Mouse (Mus musculus) regulatory T cell (primary cell): ENCODE results near the gene Nup214.

Experiments
- in situ Hi-C: fragments of 300-600 bp; cut with MboI, MseI; formaldehyde crosslinking; loops from one replicate; pipeline ENCODE4 v1.15.1; 2025; ENCODE audit warnings: high pct_unique_total_duplicates

Gene Nup214

DNA sequence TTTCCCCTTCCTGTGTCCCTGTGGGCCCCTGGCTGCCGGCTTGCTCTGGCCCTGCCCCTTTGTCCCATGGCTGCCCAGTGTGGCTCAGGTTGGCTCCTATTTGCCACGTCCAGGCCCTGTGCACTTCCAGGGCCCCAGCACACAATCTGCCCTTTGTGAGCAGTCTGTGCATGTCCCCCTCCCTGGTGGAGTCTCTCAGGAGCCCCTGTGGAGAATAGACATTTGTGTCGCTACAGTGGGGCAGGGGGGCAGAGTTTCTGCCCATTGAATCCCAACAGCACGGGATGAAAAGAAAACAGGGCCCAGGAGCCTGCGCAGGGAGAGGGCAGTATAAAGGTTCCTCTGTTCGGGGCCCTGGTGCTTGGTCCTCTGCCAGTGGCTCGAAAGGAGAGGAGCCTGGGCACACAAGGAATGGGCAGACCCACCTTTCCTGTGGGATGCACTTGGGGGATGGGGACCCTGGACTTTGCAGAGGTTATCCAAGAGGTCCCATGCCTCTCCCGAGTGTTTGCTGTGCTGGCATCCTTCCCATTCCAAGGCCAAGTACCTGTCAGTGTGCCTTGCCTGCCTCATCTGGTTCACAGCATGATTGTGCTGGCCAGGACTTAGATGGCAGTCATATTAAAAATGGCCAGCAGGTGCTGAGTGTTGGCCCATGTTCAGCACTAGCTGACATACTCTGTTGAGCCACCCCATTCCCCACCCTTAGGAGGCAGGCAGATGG lies 11.6 kb upstream of the Nup214 start:
- in situ Hi-C loops, result no loop called here

DNA sequence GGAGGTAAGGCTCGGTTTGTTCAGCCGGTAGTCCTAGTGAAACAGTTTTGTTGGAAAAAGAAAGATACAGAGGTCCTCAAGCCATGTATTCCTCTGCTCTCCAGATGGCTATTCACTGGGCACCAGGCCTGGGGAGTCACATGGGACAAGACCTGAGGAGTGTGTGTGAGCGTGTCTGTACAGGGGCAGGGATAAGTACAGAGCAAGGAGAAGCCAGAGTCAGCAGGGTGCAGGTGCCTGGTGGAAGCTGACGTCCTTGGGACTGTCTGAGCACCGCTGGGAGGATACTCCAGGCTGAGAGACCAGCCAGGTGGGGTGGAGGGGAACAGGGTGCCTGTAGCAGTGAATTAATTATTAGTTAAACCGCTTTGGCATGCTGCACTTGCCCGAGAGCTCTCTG lies 10.7 kb upstream of the Nup214 start:
- in situ Hi-C loops, result no loop called here

DNA sequence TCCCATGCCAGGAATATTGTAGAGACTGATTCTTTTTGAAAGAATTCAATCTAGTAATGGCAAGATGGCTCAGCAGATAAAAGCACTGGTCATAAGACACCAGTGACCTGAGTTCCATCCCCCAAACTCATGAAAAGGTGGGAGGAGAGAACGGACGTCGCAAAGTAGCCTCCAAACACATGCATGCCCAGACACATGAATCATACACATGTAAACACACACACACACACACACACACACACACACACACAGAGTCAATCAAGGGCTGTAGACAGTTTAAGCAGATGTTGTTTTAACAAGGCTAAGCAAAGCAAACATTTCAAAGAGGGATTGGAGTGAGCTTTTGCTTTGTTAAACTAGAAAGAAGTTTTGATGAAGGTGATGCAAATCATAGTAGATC lies 10.0 kb upstream of the Nup214 start:
- in situ Hi-C loops, result no loop called here

DNA sequence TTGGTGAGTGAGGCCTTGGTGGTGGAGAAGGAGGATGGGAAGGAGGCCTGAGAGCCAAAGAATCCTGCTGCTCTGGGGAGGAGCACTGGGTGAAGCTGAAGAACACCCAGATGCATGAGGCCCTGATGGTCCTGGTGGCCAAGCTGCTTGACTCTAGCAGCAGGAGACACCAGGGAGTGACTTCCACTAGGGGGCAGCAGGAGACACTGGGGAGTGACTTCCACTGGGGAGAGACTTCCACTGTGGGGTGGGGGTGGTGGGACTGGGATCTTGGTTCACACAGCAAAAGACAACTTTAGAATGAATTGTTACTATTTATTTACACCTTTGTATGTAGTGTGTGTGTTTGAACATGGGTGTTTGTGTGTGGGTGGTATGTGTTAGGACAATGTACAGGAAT lies 9.1 kb upstream of the Nup214 start:
- in situ Hi-C loops, result no loop called here

DNA sequence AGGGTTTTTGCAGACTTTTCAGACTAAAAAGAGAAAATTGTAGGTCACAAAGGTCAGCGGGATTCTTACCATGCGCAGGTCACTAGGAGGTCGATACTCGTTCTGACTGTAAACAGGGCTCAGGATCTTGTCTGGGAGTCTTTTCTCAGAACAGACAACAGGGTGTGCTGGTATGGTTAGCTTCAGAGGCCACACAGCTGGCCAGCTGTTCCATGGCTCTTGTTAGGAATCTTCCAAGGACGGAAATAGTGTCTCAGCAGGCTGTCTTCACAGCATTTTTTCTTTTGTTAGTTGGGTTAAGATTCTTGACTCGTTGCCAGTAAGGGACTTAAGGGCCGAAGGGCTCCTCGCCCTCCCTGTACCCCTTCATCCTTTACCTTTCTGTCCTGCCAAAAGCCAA lies 7.4 kb upstream of the Nup214 start:
- in situ Hi-C loops, result no loop called here

DNA sequence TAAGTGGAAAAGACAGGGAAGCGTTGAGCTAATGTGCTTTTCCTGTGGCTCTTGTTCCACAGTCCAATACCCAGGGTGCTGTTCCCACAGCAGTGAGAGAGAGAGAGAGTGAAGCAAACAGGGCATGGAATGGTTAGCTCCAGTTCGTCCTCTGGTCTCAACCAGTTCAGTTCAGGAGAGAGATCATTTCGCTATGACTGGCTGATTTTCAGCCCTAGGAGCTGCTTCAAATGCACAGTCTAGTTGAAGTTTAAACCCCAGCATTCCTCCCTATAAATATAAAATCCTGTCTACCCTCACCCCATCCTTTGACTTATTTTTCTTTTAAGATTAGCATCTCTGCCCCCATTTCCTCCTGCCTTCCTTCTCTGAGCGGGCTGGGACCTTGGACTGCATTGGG lies 1.6 kb upstream of the Nup214 start:
- in situ Hi-C loops, result no loop called here

DNA sequence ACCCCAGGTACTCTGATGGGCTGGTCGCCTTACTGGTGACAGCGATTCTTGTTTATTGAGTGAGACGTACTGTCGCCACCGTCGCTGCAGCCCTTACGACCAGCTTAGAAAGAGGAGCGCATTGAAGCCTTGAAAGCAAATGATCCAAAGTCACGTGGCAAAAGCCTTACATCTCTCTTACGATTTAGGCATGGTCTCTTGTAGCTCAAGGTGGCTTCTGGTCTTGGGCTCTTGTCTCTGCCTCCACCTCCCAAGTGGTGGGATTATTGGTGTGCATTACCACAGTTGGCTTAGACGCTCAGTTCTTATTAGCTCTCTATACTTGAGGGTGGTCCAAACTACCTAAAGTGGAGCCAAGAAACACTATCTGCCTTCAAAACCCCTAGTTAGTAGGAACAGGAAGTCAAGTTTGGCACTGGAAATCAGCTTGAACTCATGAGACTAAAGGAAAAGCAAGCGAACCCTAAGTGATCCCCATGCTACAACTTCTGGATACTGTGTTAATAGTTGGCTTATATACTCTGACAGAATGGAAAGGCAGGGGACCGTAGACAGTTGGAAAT lies 654 bp downstream of the Nup214 start:
- in situ Hi-C loops, result no loop called here

DNA sequence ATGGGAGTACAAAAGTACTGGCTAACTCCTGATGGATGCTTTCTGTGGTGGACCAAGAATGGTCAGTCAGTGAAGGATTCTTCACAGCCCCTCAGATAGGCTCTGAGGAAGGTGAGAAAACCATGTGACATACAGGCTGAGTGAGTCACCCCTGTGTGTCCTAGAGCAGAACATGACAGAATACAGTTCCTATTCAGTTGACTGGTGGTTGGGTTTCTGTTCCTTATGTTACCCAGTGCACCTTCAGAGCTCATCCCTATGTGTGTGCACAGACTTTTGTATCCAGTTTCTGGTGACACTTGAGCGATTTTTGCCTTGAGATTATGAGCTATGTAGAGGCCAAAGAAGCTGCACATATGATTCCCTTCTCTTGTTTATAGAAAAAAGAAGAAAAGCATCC lies 13.5 kb downstream of the Nup214 start:
- in situ Hi-C loops, result no loop called here

DNA sequence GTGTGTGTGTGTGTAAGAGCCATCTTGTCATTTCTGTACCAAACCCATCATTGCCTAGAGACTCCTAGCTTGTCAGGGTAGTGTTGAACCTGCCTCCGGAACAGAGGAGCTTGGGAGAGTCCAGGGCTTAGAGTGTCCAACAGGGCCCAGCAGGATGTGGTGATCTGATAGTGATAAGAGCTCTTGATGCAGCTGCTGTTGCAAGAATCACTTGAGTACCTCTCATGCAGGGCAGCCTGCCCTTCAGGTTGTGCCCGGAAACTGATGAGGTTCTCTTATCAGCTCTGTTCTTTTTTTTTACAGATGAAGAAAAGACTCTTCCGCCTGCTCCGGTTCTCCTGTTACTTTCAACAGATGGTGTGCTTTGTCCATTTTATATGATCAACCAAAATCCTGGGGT lies 16.7 kb downstream of the Nup214 start:
- in situ Hi-C loops, result no loop called here

DNA sequence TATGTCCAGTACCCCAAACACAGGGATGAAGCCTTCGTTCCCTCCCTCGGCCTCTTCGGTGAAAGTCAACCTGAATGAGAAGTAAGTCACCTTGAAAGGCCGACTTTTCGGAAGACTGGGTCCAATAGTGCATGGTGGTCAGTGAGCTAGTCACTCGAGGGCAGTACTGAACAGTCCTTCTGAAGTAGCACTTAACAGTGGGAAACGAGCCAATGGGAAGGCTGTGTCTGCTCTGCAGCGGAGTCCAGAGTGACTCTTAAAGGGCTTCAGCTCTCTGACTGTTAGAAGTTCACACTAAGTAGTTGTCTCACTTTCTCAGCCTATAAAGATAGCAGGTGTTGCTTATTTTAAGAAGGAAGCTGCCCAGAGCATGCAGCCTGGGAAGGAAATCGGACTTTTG lies 20.7 kb downstream of the Nup214 start:
- in situ Hi-C loops, result no loop called here

DNA sequence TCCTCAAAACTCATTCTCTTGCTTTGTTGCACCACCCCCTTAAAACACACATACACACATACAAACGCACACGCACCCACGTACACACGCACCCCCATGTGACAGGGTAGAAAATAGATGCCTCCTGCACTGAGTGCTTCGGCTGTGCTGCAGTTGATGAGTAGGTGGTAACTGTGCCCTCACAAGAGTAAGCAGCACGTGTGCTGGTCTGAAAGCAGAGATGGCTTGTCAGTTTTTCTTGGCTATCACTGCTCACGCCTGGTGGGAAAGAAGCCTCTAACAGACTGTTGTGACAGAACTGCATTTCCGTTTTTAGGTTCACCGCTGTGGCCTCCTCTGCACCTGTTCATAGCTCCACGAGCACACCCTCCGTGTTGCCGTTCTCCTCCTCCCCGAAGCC lies 21.8 kb downstream of the Nup214 start:
- in situ Hi-C loops, result no loop called here

DNA sequence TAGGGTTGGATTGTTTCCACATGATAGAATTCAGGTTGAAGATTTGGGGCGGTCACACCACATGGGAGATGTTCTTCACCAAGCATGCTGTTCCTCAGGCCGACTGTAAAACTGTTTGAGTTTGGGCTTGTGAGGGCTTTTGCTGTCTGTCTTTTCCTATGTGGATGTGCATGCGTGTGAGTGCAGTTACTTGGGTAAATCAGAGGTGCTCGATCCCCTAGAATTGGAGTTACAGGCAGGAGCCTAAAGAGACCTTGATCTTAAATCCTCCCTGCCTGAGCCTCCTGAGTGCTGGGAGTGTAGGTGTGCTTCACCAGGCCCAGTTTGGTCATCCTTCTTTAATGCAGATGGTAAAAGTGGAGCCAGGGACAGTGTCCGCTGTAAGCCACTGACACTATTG lies 23.3 kb downstream of the Nup214 start:
- in situ Hi-C loops, result no loop called here

DNA sequence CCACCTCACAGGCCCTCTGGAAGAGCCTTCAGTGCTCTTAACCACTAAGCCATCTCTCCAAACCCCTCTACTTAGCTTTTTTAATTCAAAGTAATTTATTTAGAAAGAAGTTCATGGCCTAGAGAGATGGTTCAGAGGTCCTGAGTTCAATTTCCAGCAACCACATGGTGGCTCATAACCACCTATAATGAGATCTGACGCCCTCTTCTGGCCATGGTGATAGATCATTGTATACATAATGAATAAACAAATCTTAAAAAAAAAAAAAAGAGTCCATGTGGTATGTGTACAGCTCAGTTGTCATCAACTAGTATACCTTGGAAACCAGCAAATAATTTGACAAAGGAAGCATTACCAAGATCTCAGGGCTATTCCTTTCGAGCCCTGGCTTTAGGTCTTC lies 24.2 kb downstream of the Nup214 start:
- in situ Hi-C loops, result no loop called here

DNA sequence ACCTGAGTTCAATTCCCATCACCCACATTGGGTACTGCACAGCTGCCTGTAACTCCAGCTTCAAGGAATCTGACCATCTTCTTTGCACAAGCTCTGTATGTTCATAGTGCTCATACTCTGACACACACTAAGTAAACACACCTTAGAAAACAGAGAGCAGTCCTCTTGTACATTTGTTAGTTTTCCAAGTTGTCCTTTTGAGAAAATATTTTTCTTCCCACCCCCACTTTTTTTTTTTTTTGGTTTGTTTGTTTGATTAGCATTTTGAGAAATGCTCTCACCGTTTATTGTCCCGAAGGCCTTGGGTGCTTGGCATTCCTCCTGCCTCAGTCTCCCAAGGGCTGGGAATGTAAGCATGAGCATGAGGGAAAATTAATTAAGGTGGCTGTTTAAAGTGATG lies 34.1 kb downstream of the Nup214 start:
- in situ Hi-C loops, result no loop called here

DNA sequence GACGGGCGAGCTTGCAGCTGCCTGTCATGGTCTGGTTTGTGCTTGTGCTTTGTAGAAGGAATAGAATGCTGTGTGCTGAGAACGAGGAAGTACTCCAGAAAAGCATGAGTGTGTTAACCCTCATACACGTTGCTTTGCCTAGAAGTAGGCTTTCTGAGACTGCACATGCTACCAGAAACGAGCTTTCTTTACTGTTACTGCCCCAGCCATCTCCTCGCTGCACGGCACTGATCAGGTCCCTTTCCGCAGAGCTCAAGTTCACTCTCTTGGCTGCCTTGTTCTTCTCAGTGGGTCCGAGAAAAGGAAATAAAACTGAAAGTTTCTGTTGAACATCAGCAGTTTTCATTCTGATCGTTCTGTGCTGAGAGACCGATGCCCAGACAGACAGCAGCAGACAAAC lies 34.5 kb downstream of the Nup214 start:
- in situ Hi-C loops, result no loop called here

DNA sequence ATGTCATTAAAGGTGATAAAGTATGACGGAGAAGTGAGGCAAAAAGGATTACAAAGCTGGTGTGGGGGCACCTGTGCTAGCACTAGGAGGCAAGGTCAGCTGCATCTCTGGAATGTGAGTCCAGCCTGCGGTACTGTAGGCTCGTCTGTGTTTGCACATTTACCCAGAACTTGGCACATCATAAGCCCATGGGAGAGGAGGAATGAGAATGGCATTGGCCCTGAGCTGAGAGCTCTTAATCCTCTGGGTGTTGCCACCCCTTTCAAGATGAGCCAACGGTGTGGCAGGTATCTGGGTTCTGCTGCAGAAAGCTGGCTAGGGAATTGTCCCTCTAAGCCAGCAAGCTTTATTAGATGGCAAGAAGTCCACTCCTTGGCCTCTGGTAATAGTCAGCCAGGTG lies 45.5 kb downstream of the Nup214 start:
- in situ Hi-C loops, result no loop called here

DNA sequence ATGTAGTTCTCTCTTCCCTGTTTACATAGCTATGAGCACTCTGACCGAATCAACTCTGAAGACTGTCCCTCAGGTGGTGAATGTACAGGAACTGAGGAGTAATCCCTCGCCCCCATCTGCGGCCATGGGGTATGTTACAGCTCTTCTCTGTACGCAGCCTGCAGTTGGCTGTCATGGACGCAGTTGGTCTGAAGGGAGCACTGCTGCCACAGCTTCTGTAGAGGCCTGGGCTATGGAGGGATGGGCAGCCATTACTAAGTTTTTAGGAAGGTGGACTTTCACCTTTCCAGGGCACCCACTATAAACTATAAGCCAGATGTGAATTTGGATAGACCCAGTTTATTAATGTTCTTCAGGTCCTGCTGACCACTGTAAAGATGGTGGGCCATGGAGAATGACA lies 46.0 kb downstream of the Nup214 start:
- in situ Hi-C loops, result no loop called here

DNA sequence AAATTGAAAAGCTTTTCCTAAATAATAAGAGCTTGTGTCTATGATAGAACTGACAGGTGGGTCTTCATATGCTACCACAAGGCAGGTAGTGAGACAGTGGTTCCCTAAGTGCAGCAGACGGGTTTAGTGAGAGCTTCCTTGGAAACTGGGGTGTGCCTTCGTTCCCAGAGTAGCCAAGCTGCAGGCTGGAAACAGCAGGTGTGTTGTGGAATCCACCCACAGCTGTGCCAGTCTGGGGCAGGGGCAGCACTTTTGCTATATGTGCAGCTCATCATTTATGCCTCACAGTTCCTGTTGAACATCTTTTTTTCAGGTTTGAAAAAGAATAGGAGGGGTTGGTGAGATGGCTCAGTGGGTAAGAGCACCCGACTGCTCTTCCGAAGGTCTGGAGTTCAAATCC lies 50.1 kb downstream of the Nup214 start:
- in situ Hi-C loops, result no loop called here

DNA sequence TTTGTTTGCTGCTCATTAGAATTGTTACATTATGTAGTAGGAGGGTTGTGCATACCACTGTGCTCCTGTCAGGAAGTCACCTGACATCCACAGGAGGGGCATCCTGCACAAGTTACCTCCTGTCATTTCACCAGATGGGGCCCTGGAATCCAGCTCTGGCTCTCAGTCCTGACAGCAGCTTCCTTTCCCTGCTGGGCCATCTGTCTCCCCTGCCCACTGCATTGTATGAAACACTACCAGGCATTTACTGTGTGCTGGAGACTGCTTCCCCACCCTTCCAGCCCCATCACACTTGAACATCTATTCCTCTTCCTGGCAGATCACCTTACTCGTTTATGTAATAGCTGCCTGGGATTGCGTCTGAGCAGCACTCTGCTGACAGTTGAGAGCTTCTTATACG lies 55.4 kb downstream of the Nup214 start:
- in situ Hi-C loops, result no loop called here

DNA sequence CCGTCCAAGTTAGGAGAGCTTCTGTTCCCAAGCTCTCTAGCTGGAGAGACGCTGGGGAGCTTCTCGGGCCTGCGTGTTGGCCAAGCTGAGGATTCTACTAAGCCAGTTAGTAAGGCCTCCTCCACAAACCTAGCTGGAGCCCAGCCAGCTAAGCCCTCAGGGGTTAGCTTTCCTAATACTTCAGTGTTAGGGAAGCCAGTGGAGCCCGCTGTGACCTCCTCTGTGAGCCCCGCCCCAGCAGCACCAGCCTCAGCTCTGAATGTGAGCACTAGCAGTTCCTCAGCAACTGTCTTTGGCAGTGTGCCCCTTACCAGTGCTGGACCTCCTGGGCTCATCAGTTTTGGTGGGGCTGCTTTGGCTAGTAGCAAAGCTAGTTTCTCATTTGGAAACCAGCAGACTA lies 59.2 kb downstream of the Nup214 start:
- in situ Hi-C loops, result no loop called here

DNA sequence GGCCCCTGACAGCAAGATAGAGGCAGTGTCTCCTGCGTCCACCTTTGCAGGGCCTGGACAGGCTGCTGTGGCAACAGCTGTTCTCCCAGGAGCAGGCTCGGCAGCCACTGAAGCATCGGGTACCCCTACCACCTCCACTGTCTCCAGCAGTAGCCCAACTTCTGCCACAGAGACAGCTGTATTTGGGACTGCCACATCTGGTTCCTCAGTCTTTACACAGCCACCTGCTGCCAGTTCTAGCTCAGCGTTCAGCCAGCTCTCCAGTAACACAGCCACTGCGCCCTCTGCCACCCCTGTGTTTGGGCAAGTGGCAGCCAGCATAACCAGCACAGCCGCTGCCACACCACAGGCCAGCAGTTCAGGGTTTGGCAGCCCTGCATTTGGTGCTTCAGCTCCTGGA lies 60.0 kb downstream of the Nup214 start:
- in situ Hi-C loops, result no loop called here

DNA sequence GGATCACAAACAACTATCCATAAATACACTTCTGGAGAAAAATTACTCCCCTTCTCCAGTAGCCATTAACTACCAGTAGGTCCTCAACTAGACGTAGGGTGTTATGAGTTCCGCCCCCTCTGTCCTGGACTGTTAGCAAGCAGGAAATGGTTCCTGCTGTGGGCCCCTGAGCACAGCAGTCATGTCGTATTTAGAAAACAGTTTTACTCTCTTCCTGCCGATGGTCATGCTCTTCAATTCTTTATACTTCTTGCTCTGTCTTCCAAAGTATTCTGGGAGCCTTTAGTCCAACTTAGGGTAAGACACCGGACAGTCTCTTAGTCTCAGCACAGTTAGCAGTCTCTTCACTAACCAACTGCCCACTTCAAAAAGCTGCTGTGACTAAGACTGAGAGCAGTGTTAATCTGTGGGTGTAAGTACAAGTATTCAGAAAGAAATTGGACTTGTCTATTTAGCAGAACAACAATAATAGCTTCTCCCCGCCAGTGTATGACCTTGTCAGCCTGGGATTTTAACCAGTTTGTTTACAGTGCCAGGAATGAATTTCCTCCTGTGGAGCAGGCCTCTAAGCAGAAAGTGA lies 63.1 kb downstream of the Nup214 start:
- in situ Hi-C loops, result loop anchor here (5.0 kb wide), 1 partner anchor 95 kb away; no protein-coding TSS in a partner anchor

DNA sequence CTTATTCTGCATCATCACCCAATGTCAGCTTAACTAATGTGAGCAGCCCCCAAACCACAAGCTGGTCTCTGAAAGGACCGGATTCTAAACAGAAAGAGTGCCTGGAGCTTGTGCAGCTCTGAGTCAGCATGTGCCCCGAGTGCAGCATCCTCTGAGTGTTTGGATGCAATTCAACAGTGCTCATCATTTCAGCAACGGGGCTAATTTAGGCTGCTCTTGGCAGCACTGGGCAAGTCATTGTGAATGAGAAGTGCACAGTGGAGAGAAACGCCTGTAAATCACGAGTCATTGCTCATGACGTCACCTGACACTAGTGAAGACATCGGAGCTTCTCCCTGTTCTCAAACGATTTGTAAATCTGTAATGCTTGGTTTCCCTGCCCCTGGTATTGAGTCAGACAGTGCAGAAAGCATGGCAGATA lies 64.4 kb downstream of the Nup214 start:
- in situ Hi-C loops, result loop anchor here (5.0 kb wide), 1 partner anchor 94 kb away; no protein-coding TSS in a partner anchor
